10 mouse cellular contexts compared by ENCODE assay signal in the genomic region with DNA sequence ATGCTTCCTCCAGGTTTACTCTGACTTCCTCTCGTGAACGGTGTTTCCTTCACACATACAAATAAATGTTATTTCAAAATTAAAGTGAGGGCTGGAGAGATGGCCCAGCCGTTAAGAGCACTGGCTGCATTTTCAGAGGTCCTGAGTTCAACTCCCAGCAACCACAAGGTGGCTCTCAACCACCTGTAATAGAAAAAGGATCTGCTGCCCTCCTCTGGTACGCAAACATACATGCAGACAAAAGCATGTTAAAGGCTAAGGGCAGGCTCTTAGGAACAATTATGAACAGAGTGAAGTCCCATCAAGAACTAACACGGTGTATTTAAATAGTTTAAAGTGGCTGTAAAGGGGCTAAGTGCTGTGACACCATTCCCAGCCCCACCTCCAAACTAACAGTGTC. TPM values are rescaled to one million over a fixed set of nuclear protein-coding genes. Genes with fewer than 3 reads are reported as not detected.
DNase-seq lines count a peak whose midpoint lies in the region; ATAC-seq and TF ChIP-seq lines count a peak whose summit lies in the region.
"Had no signal": no experiment of that assay in that cellular context is flagged by ENCODE, and none has a peak within 500 bp of the region (broad histone marks: within the 10 kb centered on the region; RNA-seq: fewer than 3 reads in every experiment).

No protein-coding gene starts in this region.

- H3K36me3 ChIP-seq in midbrain, postnatal 0 days (ENCODE audit: insufficient read depth, low read length), result peaks cover 50% of the 10 kb centered on the region
- peaks cover 89% of the 10 kb centered on the region for H3K36me3 ChIP-seq in midbrain, embryonic 10.5 days
- peaks cover 7% of the 10 kb centered on the region for H3K36me3 ChIP-seq in liver, embryonic 14.5 days (replicated peaks; ENCODE audit: control insufficient read depth, insufficient read depth, low read depth)
- peaks cover 5% of the 10 kb centered on the region; the same call in 1 of the 2 replicates for H3K36me3 ChIP-seq in splenic B cell, adult 2 months (ENCODE audit: control insufficient read depth, insufficient read depth, low read length, poor library complexity, severe bottlenecking)

- H3K9ac ChIP-seq in midbrain, postnatal 0 days (replicated peaks; ENCODE audit: low read length, poor library complexity, severe bottlenecking), result no peak overlapping the region
- H3K9ac ChIP-seq in liver, embryonic 14.5 days (replicated peaks), result no peak overlapping the region
- H3K9ac ChIP-seq: heart, embryonic 13.5 days; neural tube, embryonic 13.5 days had no signal

- H3K27ac ChIP-seq in midbrain, postnatal 0 days (ENCODE audit: low read depth, low read length), result no peak overlapping the region
- no peak overlapping the region for H3K27ac ChIP-seq in midbrain, embryonic 10.5 days (replicated peaks)
- H3K27ac ChIP-seq in liver, embryonic 14.5 days, result no peak overlapping the region
- H3K27ac ChIP-seq: heart, embryonic 13.5 days; neural tube, embryonic 13.5 days had no signal

- H3K4me3 ChIP-seq in midbrain, postnatal 0 days (ENCODE audit: low read depth, low read length), result no peak overlapping the region
- H3K4me3 ChIP-seq in midbrain, embryonic 10.5 days, result no peak overlapping the region
- H3K4me3 ChIP-seq in liver, embryonic 14.5 days (ENCODE audit: insufficient read depth in 1 of 2, low read depth in 2 of 2, low read length in 2 of 2), result no peak overlapping the region
- H3K4me3 ChIP-seq: heart, embryonic 13.5 days; neural tube, embryonic 13.5 days had no signal

- DNase-seq in adrenal gland, postnatal 10 days, result peak; percentile 45
- no peak for DNase-seq in adrenal gland, postnatal 25 days
- peak; percentile 51 for DNase-seq in midbrain, postnatal 0 days (ENCODE audit: low spot score)
- DNase-seq in midbrain, embryonic 10.5 days (ENCODE audit: low spot score), result no peak
- DNase-seq in fibroblast of lung, adult 2 months (ENCODE audit: low read depth), result peak; percentile 35
- DNase-seq in liver, embryonic 14.5 days (ENCODE audit: low read depth in 3 of 3, low spot score in 3 of 3), result peak in 2 of 3 experiments; percentile 36 to 50
- peak; percentile 88 for DNase-seq in splenic B cell, adult 2 months (ENCODE audit: low read depth, low spot score)
- no peak for DNase-seq in layer of hippocampus, postnatal 10 days (ENCODE audit: low spot score in 2 of 2)

- H3K9me3 ChIP-seq in midbrain, postnatal 0 days (ENCODE audit: low read length), result no peaks in the 10 kb centered on the region
- H3K9me3 ChIP-seq in midbrain, embryonic 10.5 days (replicated peaks), result no peaks in the 10 kb centered on the region
- H3K9me3 ChIP-seq in liver, embryonic 14.5 days (ENCODE audit: control insufficient read depth, low read length), result no peaks in the 10 kb centered on the region
- H3K9me3 ChIP-seq: heart, embryonic 13.5 days; neural tube, embryonic 13.5 days had no signal

- WGBS in midbrain, postnatal 0 days, result 57% methylated on average over 5 of the region's 5 CpGs
- 60% methylated on average over 5 of the region's 5 CpGs for WGBS in midbrain, embryonic 10.5 days
- 34% methylated on average over 5 of the region's 5 CpGs for WGBS in liver, embryonic 14.5 days (ENCODE audit: insufficient replicate concordance)

- no peaks in the 10 kb centered on the region for H3K4me1 ChIP-seq in midbrain, postnatal 0 days (ENCODE audit: insufficient read depth, low read length)
- no peaks in the 10 kb centered on the region for H3K4me1 ChIP-seq in midbrain, embryonic 10.5 days
- no peaks in the 10 kb centered on the region for H3K4me1 ChIP-seq in liver, embryonic 14.5 days (replicated peaks; ENCODE audit: control insufficient read depth in 2 of 2, insufficient read depth in 2 of 2, low read length in 1 of 2)
- H3K4me1 ChIP-seq: heart, embryonic 13.5 days; neural tube, embryonic 13.5 days had no signal

- peak; percentile 92 for TF ChIP-seq CTCF in midbrain, postnatal 0 days (IDR thresholded peaks at IDR 0.05)
- TF ChIP-seq CTCF in liver, embryonic 14.5 days (IDR thresholded peaks at IDR 0.05; ENCODE audit: low read depth), result peak; percentile 93

- no peaks in the 10 kb centered on the region for H3K27me3 ChIP-seq in midbrain, postnatal 0 days (ENCODE audit: insufficient read depth, low read length)
- no peaks in the 10 kb centered on the region for H3K27me3 ChIP-seq in midbrain, embryonic 10.5 days (ENCODE audit: low read depth, poor library complexity, severe bottlenecking)
- H3K27me3 ChIP-seq in liver, embryonic 14.5 days (ENCODE audit: control insufficient read depth, insufficient read depth, low read length), result no peaks in the 10 kb centered on the region
- H3K27me3 ChIP-seq in splenic B cell, adult 2 months (ENCODE audit: control insufficient read depth, insufficient read depth, low read length, poor library complexity, severe bottlenecking), result no peaks in the 10 kb centered on the region
- H3K27me3 ChIP-seq: heart, embryonic 13.5 days; neural tube, embryonic 13.5 days had no signal

- TF ChIP-seq EP300 in liver, embryonic 14.5 days (IDR thresholded peaks at IDR 0.05; ENCODE audit: low read depth), result no peak

- no peak overlapping the region for H3K4me2 ChIP-seq in midbrain, postnatal 0 days (ENCODE audit: low read depth, low read length, poor library complexity, severe bottlenecking)
- no peak overlapping the region for H3K4me2 ChIP-seq in liver, embryonic 14.5 days (ENCODE audit: low read depth)
- H3K4me2 ChIP-seq: heart, embryonic 13.5 days; neural tube, embryonic 13.5 days had no signal

- ATAC-seq in midbrain, postnatal 0 days (ENCODE audit: low FRiP score), result no peak
- peak; percentile 57; the same call in 1 of the 2 replicates for ATAC-seq in liver, embryonic 14.5 days (ENCODE audit: insufficient read depth)

RNA-seq across cellular contexts. Expression of gene Coq2, which starts 11.1 kb away (rescaled TPM):
- total RNA-seq in adrenal gland, postnatal 10 days (2021), result 10 to 100 TPM; 55.3 to 66.0 TPM
- 63.0 and 65.2 TPM in 2 replicates for total RNA-seq in adrenal gland, postnatal 25 days (2021)
- total RNA-seq in midbrain, postnatal 0 days (2014; rRNA removed), result 96.0 and 143 TPM in 2 replicates
- 68.2 and 69.4 TPM in 2 replicates for polyA plus RNA-seq in midbrain, postnatal 0 days (2015; fragmentation: Nextera tagmentation; extraction: Ambion mirVana)
- 54.9 and 58.2 TPM in 2 replicates for polyA plus RNA-seq in midbrain, embryonic 10.5 days (2016; fragmentation: Nextera tagmentation; extraction: Ambion mirVana)
- polyA plus RNA-seq in liver, embryonic 14.5 days (2012; rRNA removed), result 19.2 and 23.8 TPM in 2 replicates
- 25.7 and 29.4 TPM in 2 replicates for polyA plus RNA-seq in liver, embryonic 14.5 days (2014; fragmentation: Nextera tagmentation; extraction: Ambion mirVana)
- 10 to 100 TPM; 56.9 to 60.7 TPM for total RNA-seq in layer of hippocampus, postnatal 10 days (2021)

RNA-seq across cellular contexts. Expression of gene Hpse, which starts 55.7 kb away (rescaled TPM):
- 1 to 10 TPM; 1.9 to 2.5 TPM for total RNA-seq in adrenal gland, postnatal 10 days (2021)
- 0.30 and 0.95 TPM in 2 replicates for total RNA-seq in adrenal gland, postnatal 25 days (2021)
- 0.28 and 3.2 TPM in 2 replicates for total RNA-seq in midbrain, postnatal 0 days (2014; rRNA removed)
- 0.39 and 0.44 TPM in 2 replicates for polyA plus RNA-seq in midbrain, postnatal 0 days (2015; fragmentation: Nextera tagmentation; extraction: Ambion mirVana)
- 1.2 TPM in 2 replicates for polyA plus RNA-seq in midbrain, embryonic 10.5 days (2016; fragmentation: Nextera tagmentation; extraction: Ambion mirVana)
- 1.2 and 1.4 TPM in 2 replicates for polyA plus RNA-seq in liver, embryonic 14.5 days (2012; rRNA removed)
- 1.5 and 1.9 TPM in 2 replicates for polyA plus RNA-seq in liver, embryonic 14.5 days (2014; fragmentation: Nextera tagmentation; extraction: Ambion mirVana)
- total RNA-seq in layer of hippocampus, postnatal 10 days (2021), result 1 to 10 TPM in 1 of 2 experiments, under 1 TPM in 1; 0.96 to 1.1 TPM

Comparison
In these comparisons a context has a peak if more than half of its experiments do, and no peak if none do; other contexts are left out.
1. DNase-seq: peak in adrenal gland, postnatal 10 days (single experiment), midbrain, postnatal 0 days (single experiment), fibroblast of lung, adult 2 months (single experiment), liver, embryonic 14.5 days (2 of 3) and splenic B cell, adult 2 months (single experiment); none in adrenal gland, postnatal 25 days (single experiment), midbrain, embryonic 10.5 days (single experiment) and layer of hippocampus, postnatal 10 days (0 of 2).